Mouse (Mus musculus) CH12.LX (cell line): ENCODE data around the gene Cd101. TPM values are rescaled to one million over a fixed set of nuclear protein-coding genes. Genes with fewer than 3 reads are reported as not detected.

Experiments
- DNase-seq: peaks from one replicate; pipeline ENCODE4 v3.0.0-alpha.2; 2013; ENCODE audit errors: extremely low read depth
- H3K27ac ChIP-seq: 2 replicates; pipeline ENCODE4 v1.5.1; 2012; ENCODE audit warnings: low read depth, mild to moderate bottlenecking, control low read depth, moderate library complexity; ENCODE audit not compliant: insufficient read depth
- H3K27me3 ChIP-seq: replicated peaks from 2 replicates; pipeline ENCODE3; 2012; ENCODE audit warnings: inconsistent platforms
- H3K36me3 ChIP-seq, 2 experiments: replicated peaks in 1 of 2; 2 replicates each; pipeline versions ENCODE3 to v1.6.1; 2012; ENCODE audit warnings: inconsistent platforms in 1 of 2, low read length in 1 of 2, mild to moderate bottlenecking in 1 of 2, mixed read lengths in 1 of 2, moderate library complexity in 1 of 2; ENCODE audit not compliant: control insufficient read depth in 1 of 2, insufficient read depth in 1 of 2
- H3K4me1 ChIP-seq, 2 experiments: 2 replicates each; pipeline ENCODE4 v1.6.1; 2012; ENCODE audit warnings: inconsistent platforms in 1 of 2, moderate library complexity in 1 of 2; ENCODE audit not compliant: insufficient read depth in 2 of 2, control insufficient read depth in 1 of 2
- H3K4me2 ChIP-seq: 2 replicates; pipeline ENCODE4 v1.6.1; 2012; ENCODE audit warnings: low read depth, mild to moderate bottlenecking, control low read depth; ENCODE audit not compliant: poor library complexity, insufficient read depth, severe bottlenecking
- H3K4me3 ChIP-seq, 3 experiments: fragments of 150-350 bp in 1 of 3; sonication (generic) in 1 of 3; replicated peaks in 1 of 3; 2 replicates each; pipeline versions ENCODE3 to v1.5.1; 2011 to 2012; ENCODE audit warnings: low read depth in 2 of 3, low read length in 2 of 3, mild to moderate bottlenecking in 2 of 3, moderate library complexity in 2 of 3, control low read depth in 1 of 3, improper control_type of control experiment in 1 of 3, inconsistent platforms in 1 of 3, mixed read lengths in 1 of 3; ENCODE audit not compliant: poor library complexity in 1 of 3
- H3K79me2 ChIP-seq: replicated peaks from 2 replicates; pipeline ENCODE4 v1.6.1; 2012; ENCODE audit warnings: mild to moderate bottlenecking, moderate library complexity; ENCODE audit not compliant: control insufficient read depth, poor library complexity, insufficient read depth, severe bottlenecking; ENCODE audit errors: extremely low read depth
- H3K9ac ChIP-seq: 2 replicates; pipeline ENCODE4 v1.6.1; 2012; ENCODE audit warnings: low read depth, mild to moderate bottlenecking, control low read depth, moderate library complexity; ENCODE audit not compliant: insufficient read depth
- H3K9me3 ChIP-seq: replicated peaks from 2 replicates; pipeline ENCODE3; 2012; ENCODE audit warnings: low read length, inconsistent platforms, mixed read lengths
- BHLHE40 ChIP-seq: IDR thresholded peaks from 2 replicates; pipeline ENCODE4 v1.6.1; 2011; ENCODE audit warnings: mild to moderate bottlenecking, low read depth, low read length, improper control_type of control experiment
- E2F4 ChIP-seq: IDR thresholded peaks from 2 replicates; pipeline ENCODE4 v1.6.1; 2011; ENCODE audit warnings: low read depth, low read length, improper control_type of control experiment; ENCODE audit not compliant: insufficient replicate concordance
- JUN ChIP-seq: IDR thresholded peaks from 2 replicates; pipeline ENCODE4 v1.6.1; 2011; ENCODE audit warnings: low read depth, mild to moderate bottlenecking, low read length, improper control_type of control experiment, moderate library complexity; ENCODE audit not compliant: insufficient read depth
- JUND ChIP-seq: conservative IDR thresholded peaks from 2 replicates; pipeline ENCODE4 v1.6.1; 2011; ENCODE audit warnings: low read depth, low read length, improper control_type of control experiment
- KAT2A ChIP-seq: IDR thresholded peaks from 2 replicates; pipeline ENCODE4 v1.6.1; 2012; ENCODE audit warnings: low read length, improper control_type of control experiment, inconsistent platforms; ENCODE audit not compliant: insufficient replicate concordance
- MAX ChIP-seq: IDR thresholded peaks from 2 replicates; pipeline ENCODE4 v1.6.1; 2011; ENCODE audit warnings: low read length, improper control_type of control experiment
- MAZ ChIP-seq: IDR thresholded peaks from 2 replicates; pipeline ENCODE4 v1.6.1; 2012; ENCODE audit warnings: low read depth, mild to moderate bottlenecking, inconsistent platforms, low read length, improper control_type of control experiment, moderate library complexity
- NELFE ChIP-seq: IDR thresholded peaks from 2 replicates; pipeline ENCODE4 v1.6.1; 2011; ENCODE audit warnings: low read depth, low read length, improper control_type of control experiment
- POLR2AphosphoS2 ChIP-seq: IDR thresholded peaks from 2 replicates; pipeline ENCODE4 v1.6.1; 2011; ENCODE audit warnings: low read depth, low read length, improper control_type of control experiment
- dilution Hi-C: fragments of 300-500 bp; cut with MboI; formaldehyde crosslinking; loops from 2 replicates; pipeline ENCODE4 v1.14.3; 2020; ENCODE audit warnings: low sequenced_read_pairs; ENCODE audit not compliant: extremely low pct_unique_long_range_greater_than_20kb, extremely low pct_ligation_motif_present
- in situ Hi-C: fragments of 300-500 bp; cut with MboI; formaldehyde crosslinking; loops from 3 replicates; pipeline ENCODE4 v1.14.3; 2019; ENCODE audit warnings: low sequenced_read_pairs, low pct_ligation_motif_present, low pct_unique_long_range_greater_than_20kb, mixed read lengths
- polyA plus RNA-seq: library from polyadenylated mRNA; unstranded; fragments of >175 nt; gene quantifications from 2 replicates; pipeline ENCODE4 v1.2.1, GENCODE M21; 2012; ENCODE audit warnings: low read depth; ENCODE audit not compliant: insufficient read length
- total RNA-seq, 2 experiments: library from RNA; depleted of rRNA; stranded (reverse); fragments of 300-350 nt in 1 of 2; fragments of >200 nt in 1 of 2; gene quantifications; 2 replicates each; pipeline ENCODE4 v1.2.3; 2012 to 2014

Cd101 gene
- total and polyA plus RNA-seq, 3 experiments, result not detected

DNA sequence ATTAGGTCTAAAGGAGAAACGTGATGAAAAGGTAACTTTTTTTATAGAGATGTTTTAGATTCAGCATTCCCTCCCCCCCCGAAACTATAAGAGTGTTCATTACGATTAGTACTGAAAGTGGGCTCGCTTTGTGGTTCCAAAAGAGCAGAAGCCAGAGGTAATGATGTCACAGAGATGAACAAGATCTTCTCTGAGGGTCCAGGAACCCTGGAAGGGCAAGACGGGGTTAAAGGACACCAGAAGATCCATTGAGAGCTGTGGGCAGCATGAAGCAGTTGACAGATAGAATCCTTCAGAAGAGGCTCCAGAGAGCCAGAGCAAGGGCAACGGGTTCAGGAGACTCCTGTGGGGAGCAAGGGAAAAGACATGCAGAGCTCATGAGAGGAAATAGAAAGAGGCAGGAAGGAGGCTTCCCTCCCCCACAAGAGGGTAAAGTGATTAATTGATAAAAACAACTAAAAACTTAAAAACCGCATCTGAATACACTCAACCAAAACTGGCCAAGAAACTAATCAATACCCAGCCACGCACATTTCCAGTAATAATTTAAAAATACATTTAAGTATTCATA lies 7.8 kb downstream of the Cd101 start:
- peak overlapping the region; percentile 88 for H3K4me2 ChIP-seq
- in situ Hi-C loops, result no loop called here
- peak overlapping the region; percentile 54 for H3K9ac ChIP-seq
- H3K4me3 ChIP-seq, result no peak overlapping the region
- no peaks in the 10 kb centered on the region for H3K36me3 ChIP-seq
- no peak for TF ChIP-seq KAT2A
- TF ChIP-seq E2F4, result no peak
- H3K9me3 ChIP-seq, result no peaks in the 10 kb centered on the region
- H3K27me3 ChIP-seq, result no peaks in the 10 kb centered on the region
- dilution Hi-C loops, result no loop called here
- DNase-seq, result no peak
- peaks cover 3 to 19% of the 10 kb centered on the region in 2 experiments; a peak in 3 of 4 replicates for H3K4me1 ChIP-seq
- H3K79me2 ChIP-seq, result no peaks in the 10 kb centered on the region
- no peak overlapping the region for H3K27ac ChIP-seq

DNA sequence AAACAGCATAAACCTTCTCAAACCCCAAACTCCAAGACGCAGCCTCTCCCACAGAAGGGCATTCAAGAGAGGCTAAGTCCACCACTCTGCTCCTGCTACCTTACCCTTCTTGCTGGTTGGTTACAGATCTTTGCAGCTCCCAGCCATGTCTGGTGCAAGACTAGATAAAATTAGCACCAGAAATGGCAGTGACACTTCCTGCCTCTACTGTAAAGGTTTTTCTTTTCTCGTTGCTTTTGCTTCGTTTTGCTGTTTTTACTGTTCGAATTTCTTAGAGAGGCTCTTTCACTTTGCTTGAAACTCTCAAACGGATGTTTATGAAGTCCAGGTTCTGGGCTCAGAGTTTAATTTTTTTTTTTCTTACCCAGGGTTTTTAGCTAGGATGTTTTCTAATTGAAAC lies 8.3 kb downstream of the Cd101 start:
- Histone ChIP-seq H3K27me3 (no peaks in the 10 kb centered on the region), H3K4me3 (no peak overlapping the region), H3K27ac (no peak overlapping the region), H3K4me1 (peaks cover 3 to 19% of the 10 kb centered on the region in 2 experiments; a peak in 3 of 4 replicates), H3K79me2 (no peaks in the 10 kb centered on the region), H3K9me3 (no peaks in the 10 kb centered on the region), H3K4me2 (peak overlapping the region; percentile 88), H3K9ac (peak overlapping the region; percentile 35; the same call in 1 of the 2 replicates), H3K36me3 (no peaks in the 10 kb centered on the region)
- DNase-seq, result no peak
- dilution Hi-C loops, result no loop called here
- in situ Hi-C loops, result no loop called here
- TF ChIP-seq MAX, result no peak
- TF ChIP-seq JUND, result no peak
- no peak for TF ChIP-seq POLR2AphosphoS2
- TF ChIP-seq JUN, result no peak
- no peak for TF ChIP-seq BHLHE40
- TF ChIP-seq NELFE, result no peak

- dilution Hi-C loops (no loop called here), in situ Hi-C loops (no loop called here)
- H3K36me3 ChIP-seq, result no peaks in the 10 kb centered on the region
- no peaks in the 10 kb centered on the region for H3K27me3 ChIP-seq
- no peaks in the 10 kb centered on the region for H3K9me3 ChIP-seq
- peaks cover 3 to 16% of the 10 kb centered on the region in 2 experiments; a peak in 3 of 4 replicates for H3K4me1 ChIP-seq
- no peak overlapping the region for H3K9ac ChIP-seq
- no peak for DNase-seq
- no peak overlapping the region for H3K4me2 ChIP-seq
- no peak for TF ChIP-seq MAZ
- H3K79me2 ChIP-seq, result no peaks in the 10 kb centered on the region
- no peak overlapping the region for H3K4me3 ChIP-seq
- H3K27ac ChIP-seq, result no peak overlapping the region
Measured at GRCm38 (mm10) chr3:101018494-101018893, 10.9 kb downstream of the Cd101 start.
